In genomic region chr11:53796409-53797151, GRCm38 (mm10) we compare ENCODE assay signal across 9 mouse cellular contexts. TPM values are rescaled to one million over a fixed set of nuclear protein-coding genes. Genes with fewer than 3 reads are reported as not detected.
DNase-seq lines count a peak whose midpoint lies in the region; ATAC-seq lines count a peak whose summit lies in the region.
"Had no signal": no experiment of that assay in that cellular context is flagged by ENCODE, and none has a peak within 500 bp of the region (broad histone marks: within the 10 kb centered on the region; RNA-seq: fewer than 3 reads in every experiment).

No protein-coding gene starts in this region.

- H3K36me3 ChIP-seq in hindbrain, embryonic 12.5 days, result no peaks in the 10 kb centered on the region
- H3K36me3 ChIP-seq in hindbrain, embryonic 14.5 days (replicated peaks; ENCODE audit: control insufficient read depth, insufficient read depth), result no peaks in the 10 kb centered on the region
- no peaks in the 10 kb centered on the region for H3K36me3 ChIP-seq in kidney, embryonic 16.5 days (ENCODE audit: insufficient read depth, low read length)

- DNase-seq in hindbrain, embryonic 14.5 days (ENCODE audit: low spot score), result no peak
- peak; percentile 94 for DNase-seq in MN1 (ENCODE audit: low spot score)
- peak; percentile 66 for DNase-seq in gastrocnemius, postnatal 25 days
- DNase-seq in lung, postnatal 36 days, result peak; percentile 89
- no peak for DNase-seq in natural killer cell, adult 2 months (ENCODE audit: low spot score in 2 of 2)

- no peak overlapping the region for H3K4me2 ChIP-seq in hindbrain, embryonic 12.5 days (replicated peaks)
- H3K4me2 ChIP-seq in hindbrain, embryonic 14.5 days (replicated peaks), result no peak overlapping the region
- peak overlapping the region; percentile 24; the same call in 1 of the 2 replicates for H3K4me2 ChIP-seq in kidney, embryonic 16.5 days (replicated peaks; ENCODE audit: low read depth, low read length)

- H3K9me3 ChIP-seq in hindbrain, embryonic 12.5 days (replicated peaks), result no peaks in the 10 kb centered on the region
- no peaks in the 10 kb centered on the region for H3K9me3 ChIP-seq in hindbrain, embryonic 14.5 days (ENCODE audit: control insufficient read depth, low read length)
- no peaks in the 10 kb centered on the region for H3K9me3 ChIP-seq in kidney, embryonic 16.5 days (ENCODE audit: low read length)

- ATAC-seq in hindbrain, embryonic 12.5 days (ENCODE audit: low FRiP score), result no peak
- ATAC-seq in hindbrain, embryonic 14.5 days (ENCODE audit: low FRiP score), result no peak
- no peak for ATAC-seq in kidney, embryonic 16.5 days (ENCODE audit: low FRiP score, low TSS enrichment)
- no peak for ATAC-seq in megakaryocyte, adult 5-6 weeks (ENCODE audit: poor library complexity, severe bottlenecking)

- H3K27ac ChIP-seq in hindbrain, embryonic 12.5 days, result 0 out of 2 replicates have a peak overlapping the region, but pooled peaks have one; percentile 8
- H3K27ac ChIP-seq in hindbrain, embryonic 14.5 days, result no peak overlapping the region
- H3K27ac ChIP-seq in kidney, embryonic 16.5 days (ENCODE audit: low read length), result peak overlapping the region; percentile 69

- H3K9ac ChIP-seq in hindbrain, embryonic 12.5 days, result no peak overlapping the region
- no peak overlapping the region for H3K9ac ChIP-seq in hindbrain, embryonic 14.5 days
- no peak overlapping the region for H3K9ac ChIP-seq in kidney, embryonic 16.5 days (replicated peaks; ENCODE audit: low read length)

- no peak overlapping the region for H3K4me3 ChIP-seq in hindbrain, embryonic 12.5 days
- no peak overlapping the region for H3K4me3 ChIP-seq in hindbrain, embryonic 14.5 days (replicated peaks; ENCODE audit: low read length)
- H3K4me3 ChIP-seq in kidney, embryonic 16.5 days (ENCODE audit: low read length), result no peak overlapping the region

- WGBS in hindbrain, embryonic 12.5 days, result 68% methylated on average over 12 of the region's 12 CpGs
- WGBS in hindbrain, embryonic 14.5 days, result 61% methylated on average over 12 of the region's 12 CpGs
- WGBS in kidney, embryonic 16.5 days, result 47% methylated on average over 12 of the region's 12 CpGs

- no peaks in the 10 kb centered on the region for H3K27me3 ChIP-seq in hindbrain, embryonic 12.5 days
- no peaks in the 10 kb centered on the region for H3K27me3 ChIP-seq in hindbrain, embryonic 14.5 days (ENCODE audit: control insufficient read depth, insufficient read depth, low read length)
- H3K27me3 ChIP-seq in kidney, embryonic 16.5 days (ENCODE audit: insufficient read depth, low read length), result no peaks in the 10 kb centered on the region

- H3K4me1 ChIP-seq in hindbrain, embryonic 12.5 days, result peaks cover 25% of the 10 kb centered on the region
- H3K4me1 ChIP-seq in hindbrain, embryonic 14.5 days (replicated peaks; ENCODE audit: control insufficient read depth, insufficient read depth, low read length), result no peaks in the 10 kb centered on the region; the same call in 1 of the 2 replicates
- H3K4me1 ChIP-seq in kidney, embryonic 16.5 days (ENCODE audit: insufficient read depth, low read length), result peaks cover 38% of the 10 kb centered on the region

RNA-seq across cellular contexts. Expression of gene Gm17334, which starts 23.6 kb away (rescaled TPM):
- not detected in 2 replicates for polyA plus RNA-seq in hindbrain, embryonic 12.5 days (2016; fragmentation: Nextera tagmentation; extraction: Ambion mirVana)
- not detected in 2 replicates for polyA plus RNA-seq in hindbrain, embryonic 14.5 days (2014; fragmentation: Nextera tagmentation; extraction: Ambion mirVana)
- total RNA-seq in gastrocnemius, postnatal 25 days (2021), result not detected
- 0.27 and 0.30 TPM in 2 replicates for polyA plus RNA-seq in kidney, embryonic 16.5 days (2015; fragmentation: Nextera tagmentation; extraction: Ambion mirVana)
- not detected in 2 replicates for total RNA-seq in megakaryocyte, adult 5-6 weeks (2015)
- total RNA-seq in megakaryocyte, adult 5-6 weeks (2017), result not detected in 2 replicates
- polyA plus RNA-seq: neural tube, embryonic 14.5 days had no signal

RNA-seq across cellular contexts. Expression of gene Irf1, which starts 26.8 kb away (rescaled TPM):
- 4.1 and 4.5 TPM in 2 replicates for polyA plus RNA-seq in hindbrain, embryonic 12.5 days (2016; fragmentation: Nextera tagmentation; extraction: Ambion mirVana)
- 2.7 and 3.1 TPM in 2 replicates for polyA plus RNA-seq in hindbrain, embryonic 14.5 days (2014; fragmentation: Nextera tagmentation; extraction: Ambion mirVana)
- total RNA-seq in gastrocnemius, postnatal 25 days (2021), result 1 to 10 TPM; 5.1 to 9.1 TPM
- 16.9 and 17.4 TPM in 2 replicates for polyA plus RNA-seq in kidney, embryonic 16.5 days (2015; fragmentation: Nextera tagmentation; extraction: Ambion mirVana)
- 37.2 and 38.5 TPM in 2 replicates for total RNA-seq in megakaryocyte, adult 5-6 weeks (2015)
- 78.4 and 93.1 TPM in 2 replicates for total RNA-seq in megakaryocyte, adult 5-6 weeks (2017)

Comparison
In these comparisons a context has a peak if more than half of its experiments do, and no peak if none do; other contexts are left out.
1. DNase-seq: peak in MN1 (single experiment), gastrocnemius, postnatal 25 days (single experiment) and lung, postnatal 36 days (single experiment); none in hindbrain, embryonic 14.5 days (single experiment) and natural killer cell, adult 2 months (0 of 2).